Mouse (Mus musculus) G1E (cell line): ENCODE results near the gene Plaur. TPM values are rescaled to one million over a fixed set of nuclear protein-coding genes. Genes with fewer than 3 reads are reported as not detected.

Experiments used
- ATAC-seq: 2 replicates; pipeline ENCODE4 v1.8.0; 2016; ENCODE audit warnings: mild to moderate bottlenecking; ENCODE audit not compliant: insufficient number of reproducible peaks, poor library complexity, low FRiP score, severe bottlenecking; ENCODE audit errors: extremely low read depth
- DNase-seq: peaks from one replicate; pipeline ENCODE4 v3.0.0; 2012; ENCODE audit warnings: low spot score
- H3K27me3 ChIP-seq: 2 replicates; pipeline ENCODE4 v1.6.1; 2012; ENCODE audit warnings: mild to moderate bottlenecking, low read length, inconsistent platforms; ENCODE audit not compliant: insufficient read depth
- H3K36me3 ChIP-seq: replicated peaks from 2 replicates; pipeline ENCODE3; 2012; ENCODE audit warnings: mild to moderate bottlenecking, inconsistent platforms
- H3K4me1 ChIP-seq: 2 replicates; pipeline ENCODE4 v1.6.1; 2012; ENCODE audit warnings: low read depth, low read length, inconsistent platforms, mixed read lengths; ENCODE audit not compliant: insufficient read depth
- H3K4me3 ChIP-seq: 2 replicates; pipeline ENCODE4 v1.5.1; 2012; ENCODE audit warnings: low read depth, mild to moderate bottlenecking, inconsistent platforms, low read length, moderate library complexity, mixed read lengths
- H3K9me3 ChIP-seq: replicated peaks from 2 replicates; pipeline ENCODE4 v1.6.1; 2012; ENCODE audit warnings: inconsistent platforms
- CTCF ChIP-seq: IDR thresholded peaks from 2 replicates; pipeline ENCODE4 v1.5.1; 2012; ENCODE audit warnings: low read depth, low read length, inconsistent platforms, mixed read lengths
- GATA1 ChIP-seq: IDR thresholded peaks from 2 replicates; pipeline ENCODE4 v1.6.1; 2012; ENCODE audit warnings: borderline replicate concordance, low read length, inconsistent platforms, mixed read lengths
- GATA2 ChIP-seq: IDR thresholded peaks from 2 replicates; pipeline ENCODE4 v1.6.1; 2012; ENCODE audit warnings: low read depth, low read length, inconsistent platforms, borderline replicate concordance
- POLR2AphosphoS5 ChIP-seq: IDR thresholded peaks from 2 replicates; pipeline ENCODE4 v1.6.1; 2012; ENCODE audit warnings: low read depth, low read length, inconsistent platforms; ENCODE audit not compliant: insufficient replicate concordance
- TAL1 ChIP-seq: conservative IDR thresholded peaks from 2 replicates; pipeline ENCODE4 v1.6.1; 2012; ENCODE audit warnings: low read depth, low read length, inconsistent platforms, mixed read lengths
- polyA plus RNA-seq: library from polyadenylated mRNA; stranded (reverse); fragments of >175 nt; gene quantifications from 2 replicates; pipeline ENCODE4 v1.2.3, GENCODE M21; 2012
- total RNA-seq, 2 experiments: library from RNA; stranded (forward) in 1 of 2; stranded (reverse) in 1 of 2; fragments of 200-1000 nt in 1 of 2; fragments of >200 nt in 1 of 2; fragmentation: Nextera tagmentation in 1 of 2; gene quantifications; 2 replicates each; pipeline ENCODE4 v1.2.3; 2014 to 2017

Plaur gene
- total and polyA plus RNA-seq, 3 experiments: 0.11 to 0.17 TPM; not detected in 1

GRCm38 (mm10) chr7:24504868-24505267 is 42.6 kb downstream of the Plaur start:
- Histone ChIP-seq H3K9me3 (peaks cover 4% of the 10 kb centered on the region; the same call in 1 of the 2 replicates), H3K4me1 (peaks cover 47% of the 10 kb centered on the region), H3K4me3 (no peak overlapping the region), H3K36me3 (peaks cover 8% of the 10 kb centered on the region), H3K27me3 (peaks cover 14% of the 10 kb centered on the region)
- TF ChIP-seq CTCF (no peak), POLR2AphosphoS5 (no peak)
- ATAC-seq: no peak
- no peak for DNase-seq

DNA sequence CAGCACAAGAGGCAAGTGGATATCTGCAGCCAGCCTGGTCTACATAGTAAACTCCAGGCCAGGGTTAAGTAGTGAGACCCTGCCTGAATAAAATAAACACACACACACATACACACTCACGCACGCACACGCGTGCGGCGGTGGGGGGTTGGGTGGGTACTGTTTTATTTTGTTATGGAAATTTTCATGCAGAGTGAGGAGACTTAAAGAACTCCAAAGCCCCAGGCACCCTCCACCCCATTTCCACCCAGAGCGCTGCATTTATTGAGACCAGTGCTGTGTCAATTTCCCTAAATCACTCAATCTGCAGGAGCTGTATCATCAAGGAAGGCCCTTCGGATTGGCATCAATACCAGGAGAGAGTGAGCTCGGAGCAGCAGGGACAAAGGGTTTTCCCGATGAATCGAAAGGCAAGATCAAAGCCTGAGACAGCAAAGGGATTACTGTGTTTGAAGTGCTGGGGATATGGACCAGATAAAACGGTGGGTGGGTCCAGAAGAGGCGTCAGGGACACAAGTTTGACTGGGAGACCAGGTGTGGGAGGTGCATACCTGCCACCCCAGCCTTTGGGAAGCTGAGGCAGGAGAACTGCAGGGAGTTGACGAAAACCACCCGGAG is 43.3 kb downstream of the Plaur start:
- Histone ChIP-seq H3K27me3 (peaks cover 8% of the 10 kb centered on the region; the same call in 1 of the 2 replicates), H3K4me3 (no peak overlapping the region; the same call in 1 of the 2 replicates), H3K9me3 (peaks cover under 1% of the 10 kb centered on the region; the same call in 1 of the 2 replicates), H3K4me1 (peaks cover 43% of the 10 kb centered on the region), H3K36me3 (peaks cover 9% of the 10 kb centered on the region)
- DNase-seq (no peak), ATAC-seq (no peak)
- no peak for TF ChIP-seq GATA2
- TF ChIP-seq GATA1: no peak
- no peak for TF ChIP-seq POLR2AphosphoS5
- no peak for TF ChIP-seq TAL1
- TF ChIP-seq CTCF: no peak

DNA sequence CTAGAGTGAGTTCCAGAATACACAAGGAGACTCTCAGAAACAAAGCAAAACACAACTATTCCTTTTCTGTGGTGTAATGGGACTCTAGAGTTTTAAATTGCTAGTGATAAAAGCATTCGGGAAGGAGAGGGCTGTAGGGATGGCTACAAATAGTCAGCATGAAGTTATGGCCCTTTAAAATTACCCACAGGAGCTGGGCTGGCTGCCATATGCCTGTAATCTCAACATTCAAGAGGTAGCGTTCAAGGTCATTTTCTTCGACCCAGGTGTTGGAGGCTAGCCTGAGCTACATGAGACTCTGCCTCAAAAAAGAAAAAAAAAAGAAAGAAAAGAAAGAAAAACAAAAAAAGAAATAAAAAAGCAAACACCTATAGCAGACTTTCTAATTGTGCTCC is 43.8 kb downstream of the Plaur start:
- Histone ChIP-seq H3K36me3 (peaks cover 14% of the 10 kb centered on the region), H3K4me3 (peak overlapping the region; percentile 93; the same call in 1 of the 2 replicates), H3K9me3 (no peaks in the 10 kb centered on the region), H3K4me1 (peaks cover 42% of the 10 kb centered on the region), H3K27me3 (peaks cover 6% of the 10 kb centered on the region; the same call in 1 of the 2 replicates)
- ATAC-seq: no peak
- TF ChIP-seq TAL1 (no peak), CTCF (no peak), GATA1 (no peak), GATA2 (no peak), POLR2AphosphoS5 (no peak)
- DNase-seq: no peak

DNA sequence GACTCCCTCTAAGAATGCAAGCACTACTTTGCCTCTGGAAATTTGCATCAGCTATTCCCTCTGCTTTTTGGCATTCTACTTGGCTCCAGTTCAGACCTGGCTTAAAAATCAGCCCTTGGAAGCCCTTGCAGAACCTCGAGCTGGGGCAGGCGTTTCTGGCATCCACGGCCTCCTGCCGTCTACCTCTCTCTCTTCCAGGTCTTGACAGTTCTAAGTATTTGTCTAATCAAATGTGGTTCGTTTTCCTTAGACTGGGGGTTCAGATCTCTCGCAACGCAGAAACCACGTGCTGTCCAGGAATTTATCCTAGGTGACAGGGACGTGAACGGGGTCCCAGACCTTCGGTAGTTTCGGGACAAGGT is 44.2 kb downstream of the Plaur start:
- ATAC-seq: no peak
- DNase-seq: peak; percentile 16
- Histone ChIP-seq H3K9me3 (no peaks in the 10 kb centered on the region), H3K4me1 (peaks cover 40% of the 10 kb centered on the region), H3K36me3 (peaks cover 18% of the 10 kb centered on the region), H3K4me3 (peak overlapping the region; percentile 93), H3K27me3 (peaks cover 6% of the 10 kb centered on the region; the same call in 1 of the 2 replicates)
- no peak for TF ChIP-seq TAL1
- no peak for TF ChIP-seq POLR2AphosphoS5
- TF ChIP-seq GATA1: no peak
- no peak for TF ChIP-seq GATA2
- TF ChIP-seq CTCF: no peak

- Histone ChIP-seq H3K9me3 (no peaks in the 10 kb centered on the region), H3K36me3 (peaks cover 24% of the 10 kb centered on the region), H3K4me3 (peak within 1 kb of the TSS; percentile 93), H3K27me3 (peaks cover 6% of the 10 kb centered on the region; the same call in 1 of the 2 replicates), H3K4me1 (peaks cover 39% of the 10 kb centered on the region)
- TF ChIP-seq TAL1 (no peak), CTCF (no peak), POLR2AphosphoS5 (no peak), GATA2 (no peak), GATA1 (no peak)
- peak; percentile 92 for DNase-seq
- peak; percentile 76 for ATAC-seq
These were observed 44.8 kb downstream of the Plaur start, which contains the start of gene Zfp428 for GRCm38 (mm10) chr7:24506838-24507725. Gene Zfp428, plus strand, starts transcription at chr7:24507006.

GRCm38 (mm10) chr7:24507726-24508114 is 45.4 kb downstream of the Plaur start:
- TF ChIP-seq TAL1 (no peak), POLR2AphosphoS5 (no peak), GATA2 (no peak), GATA1 (no peak), CTCF (no peak)
- peak; percentile 23 for DNase-seq
- no peak for ATAC-seq
- Histone ChIP-seq H3K9me3 (no peaks in the 10 kb centered on the region), H3K36me3 (peaks cover 30% of the 10 kb centered on the region), H3K4me3 (peak overlapping the region; percentile 93), H3K4me1 (peaks cover 36% of the 10 kb centered on the region), H3K27me3 (peaks cover 6% of the 10 kb centered on the region; the same call in 1 of the 2 replicates)
